Comparison of ENCODE assay signal across 11 mouse cellular contexts in genomic region chr19:48408221-48408620, GRCm38 (mm10).
"Had no signal": no experiment of that assay in that cellular context is flagged by ENCODE, and none has a peak within 500 bp of the region (broad histone marks: within the 10 kb centered on the region; RNA-seq: fewer than 3 reads in every experiment).

No protein-coding gene starts in this region.

- H3K4me3 ChIP-seq: limb, embryonic 13.5 days; liver, embryonic 12.5 days; lung, embryonic 15.5 days; midbrain, embryonic 12.5 days had no signal

- H3K9me3 ChIP-seq: limb, embryonic 13.5 days; liver, embryonic 12.5 days; lung, embryonic 15.5 days; midbrain, embryonic 12.5 days had no signal

- H3K4me2 ChIP-seq: hindbrain, embryonic 14.5 days; limb, embryonic 13.5 days; liver, embryonic 12.5 days; lung, embryonic 15.5 days; midbrain, embryonic 12.5 days had no signal

- H3K4me1 ChIP-seq: limb, embryonic 13.5 days; liver, embryonic 12.5 days; lung, embryonic 15.5 days; midbrain, embryonic 12.5 days had no signal

- H3K27me3 ChIP-seq: limb, embryonic 13.5 days; liver, embryonic 12.5 days; lung, embryonic 15.5 days; midbrain, embryonic 12.5 days had no signal

- ATAC-seq: intestine, embryonic 16.5 days; liver, embryonic 12.5 days; midbrain, embryonic 16.5 days had no signal

- H3K36me3 ChIP-seq: limb, embryonic 13.5 days; liver, embryonic 12.5 days; lung, embryonic 15.5 days; midbrain, embryonic 12.5 days had no signal

- DNase-seq: lung, postnatal 14 days; right cerebral cortex, postnatal 14 days; thymus, adult 18-20 months; thymus, postnatal 14 days had no signal

- H3K9ac ChIP-seq: hindbrain, embryonic 14.5 days; limb, embryonic 13.5 days; liver, embryonic 12.5 days; lung, embryonic 15.5 days; midbrain, embryonic 12.5 days had no signal

- H3K27ac ChIP-seq: hindbrain, embryonic 14.5 days; limb, embryonic 13.5 days; liver, embryonic 12.5 days; lung, embryonic 15.5 days; midbrain, embryonic 12.5 days had no signal
